Mouse (Mus musculus) gastrocnemius, adult 2 months (tissue): ENCODE results near the gene Nek9. TPM values are rescaled to one million over a fixed set of nuclear protein-coding genes. Genes with fewer than 3 reads are reported as not detected.
"Not testable (repeated sequence)": the region's sequence is repeated elsewhere in the genome, so short reads cannot be mapped to it uniquely, and the experiment has no call there.

Source experiments
- DNase-seq: peaks from one replicate; pipeline ENCODE4 v3.0.0; 2022
- H3K27ac ChIP-seq: fragments of 200-600 bp; 2 replicates; pipeline ENCODE4 v1.8.1; 2022; ENCODE audit warnings: mild to moderate bottlenecking
- H3K4me3 ChIP-seq: fragments of 200-600 bp; 2 replicates; pipeline ENCODE4 v1.8.1; 2022; ENCODE audit warnings: mild to moderate bottlenecking, moderate library complexity
- CTCF ChIP-seq: fragments of 200-600 bp; IDR thresholded peaks from 2 replicates; pipeline ENCODE4 v1.8.1; 2022; ENCODE audit warnings: antibody characterized with exemption, mild to moderate bottlenecking, moderate library complexity
- intact Hi-C: fragments of 180-260 bp; cut with DNase I; formaldehyde crosslinking; loops from one replicate; pipeline ENCODE4 v1.15.1; 2025
- total RNA-seq, 2 experiments: library from RNA; stranded (reverse); gene quantifications; 2 replicates each; pipeline ENCODE4 v1.2.3; 2021

The Nek9 gene
- total RNA-seq, 2 experiments from 2014 or later: 99.2 to 131 TPM

GRCm38 (mm10) chr12:85296915-85297314 is 42.2 kb downstream of the Nek9 start:
- TF ChIP-seq CTCF: no peak
- DNase-seq: no peak
- H3K4me3 ChIP-seq: no peak overlapping the region
- peak overlapping the region; percentile 43 for H3K27ac ChIP-seq
- intact Hi-C loops: no loop called here

DNA sequence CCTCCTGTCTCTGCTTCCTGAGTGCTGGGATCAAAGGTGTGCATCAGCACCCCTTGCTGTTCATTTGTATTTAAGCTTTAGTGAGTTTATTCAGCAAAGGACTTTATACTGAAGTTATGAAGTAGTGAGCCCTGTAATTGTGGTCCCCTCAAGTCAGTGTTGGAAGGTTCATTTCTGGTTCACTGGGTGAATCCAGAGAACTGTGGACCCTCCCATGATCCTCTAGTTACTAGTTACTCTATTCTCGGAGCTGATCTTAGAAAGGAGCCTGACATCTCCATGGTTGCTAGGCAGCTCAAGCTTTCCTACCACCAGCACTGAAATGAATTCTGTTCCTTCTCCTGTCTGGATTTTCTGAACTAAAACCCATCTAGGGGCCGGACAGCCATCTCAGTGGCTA is 43.7 kb downstream of the Nek9 start:
- no peak for TF ChIP-seq CTCF
- DNase-seq: no peak
- no peak overlapping the region for H3K27ac ChIP-seq
- H3K4me3 ChIP-seq: no peak overlapping the region
- intact Hi-C loops: no loop called here

DNA sequence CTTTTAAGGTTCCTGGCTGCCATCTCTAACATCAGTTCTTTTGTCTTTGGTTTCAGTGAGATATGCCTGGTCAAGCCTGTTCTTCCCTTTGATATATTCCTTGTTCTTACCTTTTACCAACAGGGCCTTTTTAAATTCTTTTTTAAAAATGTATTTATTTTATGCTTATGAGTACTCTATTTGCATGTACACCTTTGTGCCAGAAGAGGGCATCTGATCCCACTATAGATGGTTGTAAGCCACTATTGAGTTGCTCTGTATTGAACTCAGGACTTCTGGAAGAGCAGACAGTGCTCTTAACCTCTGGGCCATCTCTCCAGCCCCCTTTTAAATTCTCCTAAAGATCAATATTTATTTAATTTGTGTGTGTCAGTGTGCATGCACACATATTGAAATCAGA is 46.3 kb downstream of the Nek9 start:
- peak; percentile 34 for TF ChIP-seq CTCF
- DNase-seq: no peak
- Histone ChIP-seq H3K4me3 (no peak overlapping the region), H3K27ac (no peak overlapping the region)
- intact Hi-C loops: no loop called here

DNA sequence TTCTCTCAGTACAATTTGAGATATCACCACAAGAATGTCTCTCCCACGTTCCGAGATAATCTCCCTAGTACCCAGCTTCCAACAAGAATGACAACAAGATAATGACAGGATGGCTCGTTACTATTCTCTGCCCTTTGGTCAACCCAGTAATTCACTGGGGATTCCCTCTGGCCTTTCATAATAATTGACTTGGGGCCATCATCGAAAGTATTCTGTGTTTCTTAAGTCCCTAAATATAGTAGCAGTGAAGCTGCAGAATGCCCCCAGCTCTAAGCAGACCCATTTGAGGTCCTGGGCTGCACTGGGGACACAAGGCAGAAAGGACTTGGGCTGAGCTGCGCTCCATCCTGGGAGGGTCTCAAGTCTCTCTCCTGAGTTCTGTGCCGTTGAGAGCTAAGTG is 46.9 kb downstream of the Nek9 start:
- intact Hi-C loops: no loop called here

GRCm38 (mm10) chr12:85291541-85291940 is 47.6 kb downstream of the Nek9 start:
- Histone ChIP-seq H3K4me3 (no peak overlapping the region), H3K27ac (no peak overlapping the region)
- no peak for DNase-seq
- no peak for TF ChIP-seq CTCF
- intact Hi-C loops: no loop called here

More for the DNA sequence above, 46.9 kb downstream of the Nek9 start:
- TF ChIP-seq CTCF: no peak
- H3K27ac ChIP-seq: no peak overlapping the region
- DNase-seq: no peak
- no peak overlapping the region for H3K4me3 ChIP-seq

GRCm38 (mm10) chr12:85290633-85291032 is 48.5 kb downstream of the Nek9 start:
- Histone ChIP-seq H3K27ac (peak overlapping the region; percentile 91; the same call in 1 of the 2 replicates), H3K4me3 (peak overlapping the region; percentile 82)
- DNase-seq: no peak
- TF ChIP-seq CTCF: no peak
- intact Hi-C loops: no loop called here

DNA sequence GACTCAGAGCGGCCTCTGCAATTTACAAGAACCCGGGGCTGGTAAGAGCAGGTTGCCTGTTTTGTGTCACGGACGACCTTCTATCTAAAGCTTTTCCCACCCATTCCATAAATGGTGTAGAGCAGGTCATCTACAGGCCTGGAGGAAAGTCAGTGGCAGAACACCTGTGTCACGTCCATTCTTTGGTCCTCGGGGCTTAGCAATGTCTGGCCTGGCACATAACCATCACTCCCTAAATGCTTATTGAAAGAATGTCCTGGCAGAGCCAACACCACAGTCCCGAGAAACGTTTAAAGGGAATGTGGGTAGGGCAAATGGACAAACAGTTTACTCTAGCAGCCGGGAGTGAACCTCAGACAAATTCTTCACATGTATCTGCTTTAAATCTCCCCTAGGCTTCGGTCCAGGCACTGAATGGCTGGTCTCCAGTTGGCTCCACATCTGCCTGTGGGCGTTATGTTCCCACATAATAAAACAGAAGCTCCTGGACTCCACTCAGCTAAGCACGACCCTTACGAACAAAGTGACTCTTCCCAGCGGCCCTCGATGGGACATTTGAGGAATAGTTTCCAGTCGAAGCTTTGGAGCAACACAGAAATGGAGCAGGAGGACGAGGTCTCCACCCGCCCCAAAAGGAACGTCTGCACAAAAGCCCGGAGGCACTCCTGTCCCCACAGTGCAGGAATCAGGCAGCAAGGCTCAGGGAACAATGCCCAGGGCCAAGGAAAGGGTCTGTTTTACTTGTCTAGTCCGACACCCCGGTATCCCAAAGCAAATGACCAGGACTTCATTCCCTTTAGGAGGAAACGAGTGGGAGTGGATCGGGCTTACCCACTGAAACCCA is 49.8 kb downstream of the Nek9 start:
- intact Hi-C loops: loop anchor here (5.0 kb wide), 1 partner anchor 122 kb away; no protein-coding TSS in a partner anchor
- peak; percentile 47 for DNase-seq
- TF ChIP-seq CTCF: no peak
- H3K4me3 ChIP-seq: peak overlapping the region; percentile 82
- H3K27ac ChIP-seq: peak overlapping the region; percentile 91

DNA sequence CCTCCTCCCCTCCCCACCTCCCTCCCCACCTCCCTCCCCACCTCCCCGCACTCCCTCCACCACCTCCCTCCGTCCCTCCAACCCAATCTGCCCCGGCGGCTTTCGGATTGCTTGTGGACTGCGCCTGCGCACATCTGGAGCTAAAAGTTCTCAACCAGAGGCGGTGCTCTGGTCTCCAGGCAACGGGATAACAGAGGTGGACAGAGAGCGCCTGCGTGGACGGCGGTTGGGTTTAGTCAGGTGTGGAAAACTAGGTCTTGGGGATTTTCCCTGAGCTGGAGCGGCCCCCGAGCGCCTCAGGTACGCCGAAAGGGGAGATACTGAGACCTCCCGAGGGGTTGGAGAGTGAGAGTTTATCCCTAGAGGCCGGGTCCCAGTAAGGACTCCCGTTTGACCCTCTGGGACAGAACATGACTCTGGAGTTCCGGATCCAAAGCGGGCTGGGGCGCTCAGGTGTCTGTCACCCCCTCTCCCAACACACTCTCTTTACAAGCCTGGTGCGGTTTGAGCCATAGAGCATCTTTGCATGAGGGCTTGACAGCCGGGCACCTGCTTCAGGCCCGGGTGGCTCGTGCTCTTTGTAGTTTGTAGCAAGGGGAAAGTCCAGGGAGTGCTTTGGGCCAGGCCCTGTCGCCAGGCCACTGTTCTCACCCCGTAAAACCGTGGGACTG is 50.5 kb downstream of the Nek9 start, which contains the start of gene Zc2hc1c:
Zc2hc1c (plus strand) TSS at position 106 of the 671 bp plus-strand sequence.
- H3K4me3 ChIP-seq: peak within 1 kb of the TSS; percentile 82
- peak; percentile 95 for DNase-seq
- H3K27ac ChIP-seq: peak within 1 kb of the TSS; percentile 91
- TF ChIP-seq CTCF: no peak
- intact Hi-C loops: loop anchor here (5.0 kb wide), 1 partner anchor 121 kb away; no protein-coding TSS in a partner anchor

- intact Hi-C loops: loop anchor here (5.0 kb wide), 1 partner anchor 121 kb away; no protein-coding TSS in a partner anchor
- peak within 1 kb of the TSS; percentile 91 for H3K27ac ChIP-seq
- peak within 1 kb of the TSS; percentile 82 for H3K4me3 ChIP-seq
- DNase-seq: peak; percentile 81
- TF ChIP-seq CTCF: no peak
Measured at GRCm38 (mm10) chr12:85287809-85288485, 51.2 kb downstream of the Nek9 start, which contains the start of gene Acyp1. Acyp1 (minus strand) TSS chr12:85288438.

DNA sequence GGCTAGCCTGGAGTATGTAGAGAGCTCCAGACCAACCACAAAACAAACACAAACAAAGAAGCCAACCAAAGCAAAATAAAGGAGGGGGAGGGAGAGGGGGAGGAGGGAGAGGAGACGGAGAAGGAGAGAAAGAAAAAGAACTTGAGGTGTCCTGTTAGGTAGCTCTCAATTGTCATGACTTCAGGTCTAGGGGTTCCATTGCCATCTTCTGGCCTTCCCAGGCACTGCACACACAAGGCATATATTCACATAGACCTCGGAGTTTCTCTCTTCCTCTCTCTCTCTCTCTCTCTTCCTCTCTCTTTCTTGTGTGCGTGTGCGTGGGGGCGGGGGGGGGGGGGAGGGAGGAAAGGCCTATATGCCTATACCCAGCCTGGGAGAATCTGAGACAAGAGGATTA is 52.2 kb downstream of the Nek9 start:
- TF ChIP-seq CTCF: peak; percentile 48
- H3K4me3 ChIP-seq: peak overlapping the region; percentile 82
- intact Hi-C loops: loop anchor here (5.0 kb wide), 1 partner anchor 120 kb away; no protein-coding TSS in a partner anchor
- peak overlapping the region; percentile 91; the same call in 1 of the 2 replicates for H3K27ac ChIP-seq
- no peak for DNase-seq

GRCm38 (mm10) chr12:85284996-85285395 is 54.2 kb downstream of the Nek9 start:
- Histone ChIP-seq H3K27ac (no peak overlapping the region), H3K4me3 (no peak overlapping the region)
- no peak for TF ChIP-seq CTCF
- no peak for DNase-seq
- intact Hi-C loops: loop anchor here (5.0 kb wide), 1 partner anchor 118 kb away; no protein-coding TSS in a partner anchor

DNA sequence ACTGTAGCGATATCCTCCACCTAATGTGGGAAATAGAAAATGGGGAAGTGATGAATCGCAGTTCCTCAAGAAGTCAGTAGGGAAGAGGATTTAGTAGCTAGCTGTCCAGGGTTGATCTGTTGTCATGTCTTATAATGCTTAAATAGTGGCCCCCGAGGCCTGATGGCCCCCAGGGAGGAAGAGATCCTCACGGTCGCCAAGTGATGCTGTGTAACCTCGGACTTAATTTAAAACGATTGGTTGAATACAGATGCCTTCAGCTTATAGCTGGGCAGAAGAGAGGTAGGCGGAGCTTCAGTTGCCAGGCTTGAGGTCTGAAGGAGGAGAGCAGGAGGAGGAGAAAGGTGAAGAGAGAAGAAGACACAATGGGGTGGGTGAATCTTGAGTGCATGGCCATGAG is 54.8 kb downstream of the Nek9 start:
- no peak for TF ChIP-seq CTCF

DNA sequence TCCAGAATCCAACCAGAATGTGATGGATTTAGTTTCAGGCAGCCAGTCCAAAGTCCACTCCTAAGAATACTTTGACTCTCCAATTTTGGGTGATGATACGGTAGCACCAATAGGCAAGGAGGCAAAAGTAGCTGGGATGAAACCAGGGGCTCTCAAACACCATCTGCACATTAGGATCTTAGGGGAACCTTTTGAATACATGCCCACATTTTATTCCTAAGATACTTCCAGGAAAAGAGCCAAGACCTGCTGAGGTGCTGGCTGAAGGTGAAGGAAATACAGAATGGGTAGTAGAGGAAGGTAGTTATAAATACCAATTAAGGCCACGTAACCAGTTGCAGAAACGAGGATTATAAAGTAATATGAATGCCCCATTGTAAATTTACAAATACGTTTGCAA is 57.4 kb downstream of the Nek9 start:
- intact Hi-C loops, DNase-seq, H3K27ac ChIP-seq, H3K4me3 ChIP-seq: not testable (repeated sequence)

More for the DNA sequence above, 54.8 kb downstream of the Nek9 start:
- Histone ChIP-seq H3K4me3 (no peak overlapping the region), H3K27ac (no peak overlapping the region)
- no peak for DNase-seq
- intact Hi-C loops: no loop called here
